Mouse (Mus musculus) G1E (cell line): ENCODE data around the gene Pde4c. TPM values are rescaled to one million over a fixed set of nuclear protein-coding genes. Genes with fewer than 3 reads are reported as not detected.

Experiments
- ATAC-seq: 2 replicates; pipeline ENCODE4 v1.8.0; 2016; ENCODE audit warnings: mild to moderate bottlenecking; ENCODE audit not compliant: insufficient number of reproducible peaks, poor library complexity, low FRiP score, severe bottlenecking; ENCODE audit errors: extremely low read depth
- DNase-seq: peaks from one replicate; pipeline ENCODE4 v3.0.0; 2012; ENCODE audit warnings: low spot score
- H3K27me3 ChIP-seq: 2 replicates; pipeline ENCODE4 v1.6.1; 2012; ENCODE audit warnings: mild to moderate bottlenecking, low read length, inconsistent platforms; ENCODE audit not compliant: insufficient read depth
- H3K36me3 ChIP-seq: replicated peaks from 2 replicates; pipeline ENCODE3; 2012; ENCODE audit warnings: mild to moderate bottlenecking, inconsistent platforms
- H3K4me1 ChIP-seq: 2 replicates; pipeline ENCODE4 v1.6.1; 2012; ENCODE audit warnings: low read depth, low read length, inconsistent platforms, mixed read lengths; ENCODE audit not compliant: insufficient read depth
- H3K4me3 ChIP-seq: 2 replicates; pipeline ENCODE4 v1.5.1; 2012; ENCODE audit warnings: low read depth, mild to moderate bottlenecking, inconsistent platforms, low read length, moderate library complexity, mixed read lengths
- H3K9me3 ChIP-seq: replicated peaks from 2 replicates; pipeline ENCODE4 v1.6.1; 2012; ENCODE audit warnings: inconsistent platforms
- CTCF ChIP-seq: IDR thresholded peaks from 2 replicates; pipeline ENCODE4 v1.5.1; 2012; ENCODE audit warnings: low read depth, low read length, inconsistent platforms, mixed read lengths
- GATA1 ChIP-seq: IDR thresholded peaks from 2 replicates; pipeline ENCODE4 v1.6.1; 2012; ENCODE audit warnings: borderline replicate concordance, low read length, inconsistent platforms, mixed read lengths
- GATA2 ChIP-seq: IDR thresholded peaks from 2 replicates; pipeline ENCODE4 v1.6.1; 2012; ENCODE audit warnings: low read depth, low read length, inconsistent platforms, borderline replicate concordance
- POLR2AphosphoS5 ChIP-seq: IDR thresholded peaks from 2 replicates; pipeline ENCODE4 v1.6.1; 2012; ENCODE audit warnings: low read depth, low read length, inconsistent platforms; ENCODE audit not compliant: insufficient replicate concordance
- TAL1 ChIP-seq: conservative IDR thresholded peaks from 2 replicates; pipeline ENCODE4 v1.6.1; 2012; ENCODE audit warnings: low read depth, low read length, inconsistent platforms, mixed read lengths
- polyA plus RNA-seq: library from polyadenylated mRNA; stranded (reverse); fragments of >175 nt; gene quantifications from 2 replicates; pipeline ENCODE4 v1.2.3, GENCODE M21; 2012
- total RNA-seq, 2 experiments: library from RNA; stranded (forward) in 1 of 2; stranded (reverse) in 1 of 2; fragments of 200-1000 nt in 1 of 2; fragments of >200 nt in 1 of 2; fragmentation: Nextera tagmentation in 1 of 2; gene quantifications; 2 replicates each; pipeline ENCODE4 v1.2.3; 2014 to 2017

The Pde4c gene
- total and polyA plus RNA-seq, 3 experiments, result 0.22 to 0.95 TPM; not detected in 1

- ATAC-seq (no peak), DNase-seq (peak; percentile 76)
- Histone ChIP-seq H3K36me3 (peaks cover 15% of the 10 kb centered on the region), H3K4me1 (peaks cover 56% of the 10 kb centered on the region), H3K9me3 (no peaks in the 10 kb centered on the region), H3K4me3 (peak overlapping the region; percentile 87), H3K27me3 (peaks cover 9% of the 10 kb centered on the region)
- no peak for TF ChIP-seq TAL1
- no peak for TF ChIP-seq CTCF
- TF ChIP-seq POLR2AphosphoS5, result no peak
- no peak for TF ChIP-seq GATA2
- no peak for TF ChIP-seq GATA1
These were observed 23.5 kb upstream of the Pde4c start for GRCm38 (mm10) chr8:70699834-70700554.

GRCm38 (mm10) chr8:70700555-70700922 lies 23.0 kb upstream of the Pde4c start:
- H3K9me3 ChIP-seq, result no peaks in the 10 kb centered on the region
- peaks cover 15% of the 10 kb centered on the region for H3K36me3 ChIP-seq
- H3K4me1 ChIP-seq, result peaks cover 51% of the 10 kb centered on the region
- H3K4me3 ChIP-seq, result peak overlapping the region; percentile 87
- peaks cover 13% of the 10 kb centered on the region for H3K27me3 ChIP-seq
- ATAC-seq (peak; percentile 29; the same call in 1 of the 2 replicates), DNase-seq (peak; percentile 68)
- TF ChIP-seq TAL1 (no peak), GATA2 (no peak), CTCF (0 out of 2 replicates have a peak, but pooled peaks have one; percentile 16), POLR2AphosphoS5 (no peak), GATA1 (no peak)

- Histone ChIP-seq H3K4me3 (peak overlapping the region; percentile 87; the same call in 1 of the 2 replicates), H3K9me3 (no peaks in the 10 kb centered on the region), H3K36me3 (peaks cover 15% of the 10 kb centered on the region), H3K4me1 (peaks cover 43% of the 10 kb centered on the region), H3K27me3 (peaks cover 13% of the 10 kb centered on the region)
- no peak for ATAC-seq
- TF ChIP-seq CTCF (no peak), GATA1 (no peak), POLR2AphosphoS5 (no peak), TAL1 (no peak), GATA2 (no peak)
- DNase-seq, result no peak
These were observed 22.2 kb upstream of the Pde4c start for GRCm38 (mm10) chr8:70701048-70701981.

GRCm38 (mm10) chr8:70701982-70702841 lies 21.3 kb upstream of the Pde4c start:
- H3K9me3 ChIP-seq, result no peaks in the 10 kb centered on the region
- ATAC-seq (no peak), DNase-seq (no peak)
- H3K4me1 ChIP-seq, result peaks cover 35% of the 10 kb centered on the region
- no peak overlapping the region for H3K4me3 ChIP-seq
- no peak for TF ChIP-seq GATA1
- TF ChIP-seq TAL1, result no peak
- no peak for TF ChIP-seq CTCF
- TF ChIP-seq POLR2AphosphoS5, result no peak
- no peak for TF ChIP-seq GATA2
- peaks cover 18% of the 10 kb centered on the region for H3K27me3 ChIP-seq
- peaks cover 15% of the 10 kb centered on the region for H3K36me3 ChIP-seq

GRCm38 (mm10) chr8:70702842-70703182 lies 20.7 kb upstream of the Pde4c start:
- H3K9me3 ChIP-seq, result no peaks in the 10 kb centered on the region
- no peak for ATAC-seq
- H3K4me3 ChIP-seq, result no peak overlapping the region

More at GRCm38 (mm10) chr8:70702842-70703182, 20.7 kb upstream of the Pde4c start:
- peaks cover 34% of the 10 kb centered on the region for H3K4me1 ChIP-seq
- DNase-seq, result no peak
- peaks cover 24% of the 10 kb centered on the region for H3K27me3 ChIP-seq
- no peak for TF ChIP-seq POLR2AphosphoS5
- TF ChIP-seq GATA1, result no peak
- TF ChIP-seq CTCF, result no peak
- TF ChIP-seq TAL1, result no peak
- TF ChIP-seq GATA2, result no peak
- H3K36me3 ChIP-seq, result peaks cover 15% of the 10 kb centered on the region
